Mouse (Mus musculus) C2C12 (cell line): ENCODE measurements around the gene Cd2ap.

Source experiments
- CTCF ChIP-seq: IDR thresholded peaks from one replicate; pipeline ENCODE4 v1.5.1; 2011; ENCODE audit not compliant: control insufficient read depth, insufficient read depth, insufficient read length
- MAX ChIP-seq: IDR thresholded peaks from one replicate; pipeline ENCODE4 v1.6.1; 2011; ENCODE audit warnings: mild to moderate bottlenecking, control low read depth

DNA sequence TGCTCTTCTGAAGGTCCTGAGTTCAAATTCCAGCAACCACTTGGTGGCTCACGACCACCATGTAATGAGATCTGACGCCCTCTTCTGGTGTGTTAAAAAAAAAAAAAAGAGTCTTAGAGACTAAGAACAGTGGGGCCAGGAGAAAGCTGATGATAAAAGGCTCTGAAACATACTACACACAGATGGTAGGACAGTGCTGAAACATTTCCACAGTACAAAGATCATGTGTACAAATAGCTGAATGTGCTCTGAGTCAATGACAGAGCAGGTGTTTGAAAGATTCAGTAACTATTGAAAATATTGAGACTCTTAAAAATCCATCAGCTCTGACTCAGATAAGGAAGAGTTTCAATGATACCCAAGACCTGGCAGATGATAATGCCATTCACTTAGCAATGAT lies 29.4 kb downstream of the Cd2ap start:
- TF ChIP-seq MAX, result no peak
- no peak for TF ChIP-seq CTCF
